Mouse (Mus musculus) ovary, postnatal 10 days (tissue): ENCODE data around the gene Gm49368.
"Not testable (repeated sequence)": the region's sequence is repeated elsewhere in the genome, so short reads cannot be mapped to it uniquely, and the experiment has no call there.

Source experiments
- DNase-seq: peaks from one replicate; pipeline ENCODE4 v3.0.0; 2022; ENCODE audit warnings: low spot score

Gm49368 gene

DNA sequence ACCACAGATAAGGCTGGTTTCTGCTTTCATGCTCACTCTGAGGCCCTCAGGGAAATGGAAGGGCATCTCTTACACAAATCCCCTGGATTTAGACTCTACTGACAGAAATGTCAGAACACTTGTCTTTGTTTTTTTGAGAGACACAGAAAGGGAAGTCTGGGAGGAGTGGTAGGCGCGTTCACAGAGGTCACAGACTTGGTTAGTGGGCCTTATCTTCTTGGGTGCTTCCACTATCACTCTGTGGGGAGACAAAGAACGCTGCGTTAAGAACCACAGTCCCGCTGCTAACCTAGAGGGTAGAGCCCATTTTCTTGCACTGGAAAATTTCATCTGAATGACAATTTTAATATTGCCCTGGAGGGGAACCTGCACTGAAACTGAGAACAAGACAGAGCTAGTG, 69.7 kb downstream of the Gm49368 start:
- no peak for DNase-seq

GRCm38 (mm10) chr7:128133596-128133995, 71.1 kb downstream of the Gm49368 start:
- DNase-seq = no peak

DNA sequence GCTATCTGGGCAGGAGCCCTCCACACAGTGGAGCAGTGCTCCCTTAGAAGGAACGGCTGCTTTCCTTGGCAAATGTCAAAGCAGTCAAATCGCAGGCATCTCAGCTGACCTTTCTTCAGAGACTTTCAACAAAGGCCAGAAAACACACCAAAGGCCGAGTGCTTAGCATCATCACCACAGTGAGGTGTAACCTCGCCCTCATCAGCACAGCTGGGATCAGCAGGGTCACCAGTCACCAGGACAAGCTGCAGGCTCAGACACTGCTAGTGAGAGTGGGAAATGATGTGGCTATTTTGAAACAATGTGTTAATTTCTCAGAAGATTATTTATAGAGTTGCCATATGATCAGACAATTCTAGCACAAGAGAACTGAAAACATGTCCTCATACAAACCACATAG, 74.4 kb downstream of the Gm49368 start:
- no peak for DNase-seq

DNA sequence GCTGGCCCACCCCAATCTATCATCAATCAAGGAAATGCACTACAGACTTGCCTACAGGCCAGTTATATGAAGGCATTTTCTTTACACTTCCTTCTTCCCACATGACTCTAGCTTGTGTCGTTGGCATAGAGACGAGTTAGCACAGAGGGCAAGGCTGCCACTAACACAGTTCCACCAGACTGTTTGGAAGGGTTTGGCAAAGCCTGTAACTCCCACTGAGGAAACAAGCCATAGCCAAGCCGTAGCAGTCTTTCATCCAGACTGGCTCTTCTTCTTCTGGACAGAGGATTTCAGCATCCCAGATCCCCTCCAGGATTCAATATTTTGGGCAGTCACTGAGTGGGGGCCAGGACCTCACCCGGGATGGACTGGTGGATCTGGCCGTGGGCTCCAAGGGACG, 77.1 kb downstream of the Gm49368 start:
- DNase-seq = no peak

GRCm38 (mm10) chr7:128150970-128151369, 88.5 kb downstream of the Gm49368 start:
- no peak for DNase-seq

GRCm38 (mm10) chr7:128154076-128154475, 91.6 kb downstream of the Gm49368 start, which contains the start of gene Itgad:
Itgad (plus strand) TSS chr7:128154376.
- no peak for DNase-seq

GRCm38 (mm10) chr7:128154924-128155323, 92.4 kb downstream of the Gm49368 start:
- no peak for DNase-seq

DNA sequence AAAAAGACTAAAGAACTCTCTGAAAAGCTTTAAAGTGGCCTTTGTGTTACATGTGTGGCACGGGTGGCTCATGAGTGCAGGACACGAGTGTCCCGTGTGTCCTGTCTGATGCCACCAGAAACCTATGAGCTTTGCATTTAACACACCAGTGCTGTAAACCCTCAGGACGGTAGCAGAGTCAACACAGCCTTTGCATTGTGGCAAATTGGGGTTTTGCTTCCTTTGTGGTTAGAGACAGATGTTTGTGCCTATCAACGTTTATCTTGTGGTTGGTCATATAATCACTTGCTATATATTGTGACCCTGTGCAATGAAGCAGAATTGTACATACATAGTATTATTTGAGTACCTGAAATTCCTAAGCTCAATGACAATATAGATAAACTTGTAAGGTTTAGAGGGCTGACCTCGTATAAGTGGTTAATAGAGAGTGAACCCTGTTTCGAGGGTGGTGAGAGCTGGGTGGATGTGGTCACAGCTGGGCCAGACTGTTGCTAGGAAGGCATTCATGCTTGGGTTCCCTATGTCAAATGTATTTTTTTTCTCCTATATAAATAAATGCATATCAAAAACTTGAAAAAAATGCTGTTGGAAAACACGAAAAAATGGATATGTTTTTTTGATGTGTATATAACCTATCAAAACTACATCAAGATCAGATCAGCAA, 96.3 kb downstream of the Gm49368 start:
- DNase-seq = not testable (repeated sequence)

- DNase-seq = no peak
These were observed 101.5 kb downstream of the Gm49368 start for GRCm38 (mm10) chr7:128164001-128164400.

DNA sequence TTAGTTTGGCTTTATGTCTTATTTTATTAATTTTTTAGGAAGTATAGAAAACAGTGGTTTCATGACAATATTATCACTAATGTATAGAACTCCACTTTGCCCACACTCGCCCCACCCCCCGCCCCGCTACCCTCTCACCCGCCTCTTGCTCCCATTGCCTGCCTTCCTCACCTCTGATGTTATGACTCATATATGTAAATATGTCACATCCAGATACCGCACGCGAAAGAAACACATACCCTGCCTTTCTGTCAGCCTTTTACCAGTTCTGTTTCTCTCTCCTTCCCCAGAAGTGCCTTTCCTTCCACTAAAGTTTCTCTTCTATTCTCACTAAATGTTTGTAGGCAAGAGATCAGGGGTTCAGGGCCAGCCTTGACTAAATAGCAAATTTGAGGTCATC, 103.9 kb downstream of the Gm49368 start:
- no peak for DNase-seq

- no peak for DNase-seq
These were observed 107.5 kb downstream of the Gm49368 start for GRCm38 (mm10) chr7:128169996-128170395.
